Mouse (Mus musculus) C2C12 (cell line): Measurements from ENCODE around the gene Vipr1.

Source experiments
- CEBPB ChIP-seq: IDR thresholded peaks from one replicate; pipeline ENCODE4 v1.6.1; 2011; ENCODE audit warnings: low read depth, mild to moderate bottlenecking, control low read depth, moderate library complexity
- CTCF ChIP-seq: IDR thresholded peaks from one replicate; pipeline ENCODE4 v1.5.1; 2011; ENCODE audit not compliant: control insufficient read depth, insufficient read depth, insufficient read length
- MAX ChIP-seq: IDR thresholded peaks from one replicate; pipeline ENCODE4 v1.6.1; 2011; ENCODE audit warnings: mild to moderate bottlenecking, control low read depth
- MYOD1 ChIP-seq: IDR thresholded peaks from one replicate; pipeline ENCODE4 v1.6.1; 2011; ENCODE audit warnings: low read depth; ENCODE audit not compliant: control insufficient read depth, insufficient read length
- MYOG ChIP-seq: IDR thresholded peaks from one replicate; pipeline ENCODE4 v1.6.1; 2011; ENCODE audit not compliant: control insufficient read depth, insufficient read length; ENCODE audit errors: extremely low read depth
- USF1 ChIP-seq: IDR thresholded peaks from one replicate; pipeline ENCODE4 v1.6.1; 2011; ENCODE audit warnings: low read depth, mild to moderate bottlenecking, control low read depth, moderate library complexity

- TF ChIP-seq CTCF: no peak
- no peak for TF ChIP-seq USF1
- no peak for TF ChIP-seq MAX
- no peak for TF ChIP-seq MYOG
- TF ChIP-seq MYOD1: no peak
- TF ChIP-seq CEBPB: no peak
Observed at GRCm38 (mm10) chr9:121592948-121593550, 49.5 kb upstream of the Vipr1 start.
